Mouse (Mus musculus): ENCODE results near the gene Gas2l1.

The Gas2l1 gene

GRCm38 (mm10) chr11:5064282-5065055, 658 bp downstream of the Gas2l1 start:
- no peak for DNase-seq (ENCODE audit: low read depth, low spot score)

DNA sequence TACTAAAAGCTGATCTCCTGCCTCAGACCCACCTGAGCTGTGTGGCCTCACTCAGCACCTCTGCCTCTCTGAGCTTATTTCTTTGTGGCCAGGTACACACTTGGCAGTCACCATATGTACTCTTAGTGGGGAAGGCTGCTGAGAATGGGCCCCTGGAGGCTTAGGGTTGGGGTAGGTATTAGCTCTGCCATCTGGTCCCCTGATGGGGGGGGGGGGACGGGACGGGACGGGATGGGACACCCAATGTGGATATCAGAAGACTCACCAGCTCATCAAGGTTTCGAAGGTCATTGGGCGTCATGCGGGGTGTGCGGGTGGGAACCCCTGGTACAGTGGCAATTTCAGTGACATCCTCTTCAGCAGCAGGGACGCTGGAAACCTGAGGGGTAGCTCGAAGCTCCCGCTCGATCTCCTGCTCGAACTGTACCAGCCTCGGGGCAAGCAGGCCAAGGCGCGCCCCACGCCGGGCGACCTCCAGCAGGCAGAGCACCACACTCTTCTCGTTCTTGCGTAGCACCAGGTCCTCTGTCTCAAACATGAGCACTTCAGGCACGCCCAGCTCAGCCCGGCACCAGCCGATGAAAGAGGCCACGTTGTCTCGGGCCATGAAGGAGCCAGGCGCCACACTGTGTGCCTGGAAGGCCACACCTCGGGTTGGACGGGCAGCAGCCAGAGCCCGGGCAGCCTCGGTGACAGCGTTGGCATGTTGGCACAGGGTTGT, 1.4 kb downstream of the Gas2l1 start:
- no peak for DNase-seq (ENCODE audit: low read depth, low spot score)

DNA sequence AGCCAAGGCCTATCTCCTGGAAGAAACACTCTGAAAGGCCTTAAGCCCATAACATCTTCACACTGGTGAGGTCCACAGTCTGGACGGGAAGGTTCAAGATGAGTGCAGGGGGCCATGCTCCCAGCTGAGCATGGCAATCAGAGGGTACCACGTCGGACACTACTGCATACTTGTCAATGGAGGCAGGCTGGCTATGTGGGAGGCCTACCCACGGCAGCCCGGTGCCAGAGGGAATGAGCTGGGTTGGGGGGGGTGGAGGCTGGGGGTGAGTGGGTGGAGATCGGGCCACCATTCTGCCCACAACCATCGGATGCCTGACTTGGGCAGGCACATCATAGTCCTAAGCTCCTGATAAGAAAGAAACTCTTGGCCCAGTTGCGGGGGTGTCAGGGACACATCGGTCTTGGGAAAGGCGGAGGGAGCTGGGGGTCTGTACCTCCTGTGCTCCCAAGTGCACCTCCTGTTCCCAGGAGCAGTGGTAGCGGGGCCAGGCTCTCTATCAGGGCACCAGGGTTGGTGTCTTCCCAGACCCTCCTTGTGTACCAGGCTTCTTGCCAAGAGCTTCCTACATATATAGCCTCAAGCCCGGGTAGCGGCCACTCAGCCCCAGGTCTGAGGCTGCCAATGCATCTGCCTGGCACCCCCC, 2.1 kb downstream of the Gas2l1 start:
- DNase-seq (ENCODE audit: low read depth, low spot score), result no peak

DNA sequence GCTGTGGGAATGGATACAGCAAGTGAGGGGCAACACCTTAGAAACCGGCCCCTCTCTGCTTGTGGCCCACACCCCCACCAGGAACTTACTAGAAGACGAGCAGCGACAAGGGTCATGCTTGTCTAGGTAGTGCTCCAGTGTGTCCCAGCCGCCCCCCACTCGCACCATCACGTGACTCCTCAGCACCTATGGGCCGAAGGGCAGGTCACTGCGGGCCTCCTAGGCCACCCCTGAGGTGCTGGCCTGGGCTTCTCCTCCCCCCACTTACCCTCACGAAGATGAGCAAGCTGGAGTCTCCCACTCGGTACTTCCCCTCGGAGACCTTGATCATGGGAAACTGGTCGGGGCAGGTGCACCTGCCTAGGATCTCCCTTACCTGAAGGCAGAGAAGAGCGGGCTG, 2.8 kb downstream of the Gas2l1 start:
- no peak for DNase-seq (ENCODE audit: low read depth, low spot score)

DNA sequence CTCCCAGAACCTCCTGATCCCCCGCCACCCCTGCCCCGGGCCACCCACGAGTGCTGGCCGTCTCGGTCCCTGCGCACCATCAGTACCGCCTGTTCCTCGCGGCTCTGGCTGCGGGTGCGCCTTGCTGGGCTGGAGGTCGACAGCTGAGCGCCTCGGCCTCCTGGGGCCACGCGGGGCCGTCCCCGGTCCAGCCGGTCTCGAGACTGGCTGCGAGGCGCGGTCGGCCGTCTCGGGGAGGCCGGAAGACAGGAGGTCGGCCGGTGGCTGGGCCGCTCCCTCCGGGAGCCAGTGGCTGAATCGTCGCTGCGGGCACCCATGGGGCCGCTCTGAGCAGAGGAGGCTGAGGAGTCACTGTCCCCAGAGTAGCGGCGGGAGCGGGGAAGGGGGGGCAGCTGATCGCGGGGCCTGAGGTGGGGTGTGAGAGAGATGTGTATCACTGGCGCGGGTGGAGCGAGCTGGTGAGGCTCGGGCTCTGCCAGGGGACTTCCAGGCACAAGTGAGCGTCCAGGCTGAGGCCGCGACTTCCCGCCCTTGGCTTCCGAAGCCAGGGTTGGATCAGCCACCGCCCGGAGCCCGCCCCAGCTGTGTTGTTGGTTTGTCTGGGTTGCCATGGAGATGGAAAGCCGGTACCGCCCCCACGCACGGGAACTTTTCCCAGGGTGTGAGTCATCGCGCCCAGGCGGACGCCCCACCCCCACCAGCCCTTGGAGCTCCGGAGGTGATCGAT, 3.6 kb downstream of the Gas2l1 start:
- peak; percentile 76 for DNase-seq (ENCODE audit: low read depth, low spot score)

DNA sequence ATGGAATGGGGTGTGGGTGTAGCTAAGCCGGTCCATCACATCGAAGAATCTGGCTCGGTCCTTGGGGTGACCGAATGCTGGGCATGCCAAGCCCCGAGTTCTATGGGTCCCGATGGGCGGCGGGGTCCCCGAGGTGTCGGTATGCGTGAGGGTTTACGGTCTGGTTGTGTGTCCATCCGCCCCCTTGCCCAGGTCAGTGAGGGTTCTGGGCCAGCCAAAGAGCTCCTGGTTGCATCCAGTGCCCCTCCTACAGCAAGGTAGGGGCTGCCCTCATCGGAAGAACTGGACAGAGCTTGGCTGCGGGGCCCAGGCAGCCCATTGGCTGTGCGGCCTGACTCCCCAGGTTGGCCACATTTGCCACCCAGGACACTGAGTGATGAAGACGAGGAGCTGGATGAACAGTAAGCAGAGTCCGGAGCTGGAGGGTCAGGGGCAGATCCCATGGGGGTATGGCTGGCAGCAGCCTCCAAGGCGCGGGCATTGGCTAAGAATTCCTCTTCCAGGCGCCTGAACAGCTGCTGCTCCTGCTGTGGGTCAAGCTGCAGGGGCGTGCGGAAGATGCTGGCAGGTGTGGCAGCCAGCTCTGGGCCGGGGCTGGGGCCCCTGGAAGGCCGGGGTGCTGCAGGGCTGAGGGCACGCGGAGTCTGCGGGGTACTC, 4.2 kb downstream of the Gas2l1 start:
- DNase-seq (ENCODE audit: low read depth, low spot score), result no peak

- peak; percentile 59 for DNase-seq (ENCODE audit: low read depth, low spot score)
These were observed 5.4 kb downstream of the Gas2l1 start for GRCm38 (mm10) chr11:5059704-5060156.

- peak; percentile 53 for DNase-seq (ENCODE audit: low read depth, low spot score)
These were observed 5.9 kb downstream of the Gas2l1 start for GRCm38 (mm10) chr11:5059230-5059629.

- no peak for DNase-seq (ENCODE audit: low read depth, low spot score)
These were observed 6.3 kb downstream of the Gas2l1 start for GRCm38 (mm10) chr11:5058783-5059182.

GRCm38 (mm10) chr11:5057856-5058641, 7.1 kb downstream of the Gas2l1 start, which contains the start of gene Rasl10a:
Gene Rasl10a, plus strand, starts transcription at chr11:5058128.
- DNase-seq (ENCODE audit: low read depth, low spot score), result no peak

DNA sequence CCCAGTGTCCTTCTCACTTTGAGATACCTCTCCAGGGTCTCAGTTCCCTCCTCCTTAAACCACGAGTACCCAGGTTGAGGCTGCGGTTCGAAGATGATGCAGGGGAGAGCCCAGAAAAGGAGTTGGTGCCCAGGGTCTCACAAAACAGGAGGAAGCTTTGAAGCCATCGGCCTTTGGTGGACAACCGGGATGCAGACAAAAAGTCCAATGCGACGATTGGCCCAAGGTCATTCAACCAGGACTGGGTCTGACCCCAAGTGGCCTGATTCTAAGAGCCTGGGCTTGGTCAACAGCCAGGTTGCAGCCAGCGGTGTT, 7.6 kb downstream of the Gas2l1 start:
- no peak for DNase-seq (ENCODE audit: low read depth, low spot score)

GRCm38 (mm10) chr11:5057064-5057463, 8.1 kb downstream of the Gas2l1 start:
- no peak for DNase-seq (ENCODE audit: low read depth, low spot score)

DNA sequence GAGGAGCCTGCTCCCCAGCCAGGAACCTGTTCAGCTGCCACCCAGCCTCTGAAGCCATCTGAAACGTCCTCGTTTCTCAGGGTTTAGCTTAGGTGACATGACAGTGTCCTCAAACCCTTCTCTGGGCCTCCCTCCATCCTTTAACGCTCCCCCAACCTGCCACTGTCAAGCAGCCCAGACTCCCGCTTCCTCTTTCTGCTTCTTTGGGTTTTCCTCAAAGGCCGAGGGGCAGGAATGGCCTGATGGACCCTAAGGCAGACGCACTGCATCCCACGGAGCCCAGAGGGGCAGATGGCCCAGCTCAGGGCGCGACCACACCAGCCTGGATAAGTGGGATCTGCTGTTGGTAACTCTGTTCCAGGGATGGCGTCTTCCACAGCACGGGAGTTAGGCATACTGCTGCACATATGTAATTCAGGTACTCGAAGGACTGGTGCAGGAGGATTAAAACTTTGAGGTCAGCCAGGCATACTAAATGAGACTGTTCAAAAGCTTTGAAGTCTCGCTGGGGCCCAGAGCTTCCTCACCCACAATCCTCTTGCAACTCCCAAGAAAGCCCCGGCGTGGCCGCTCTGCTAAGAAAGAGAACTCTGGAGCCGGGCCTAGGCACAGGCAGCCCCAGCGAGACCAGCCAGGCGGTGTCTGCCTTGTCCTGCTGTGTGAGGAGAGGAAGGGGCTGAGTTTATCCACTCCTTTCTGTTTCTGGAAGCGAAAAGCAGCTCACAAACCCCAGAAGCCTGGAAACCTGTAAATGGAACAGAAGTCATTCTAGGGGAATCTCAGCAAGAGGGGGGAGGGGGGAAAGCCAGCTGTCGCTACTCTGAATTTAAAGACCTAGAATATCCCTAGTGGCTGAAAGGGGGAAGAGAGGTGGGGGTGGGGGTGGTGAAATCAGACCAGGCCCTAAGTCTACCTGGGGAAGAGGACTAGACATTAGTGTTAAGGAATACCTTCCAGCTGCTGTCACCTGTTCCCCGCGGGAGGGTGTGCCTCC, 8.9 kb downstream of the Gas2l1 start:
- DNase-seq (ENCODE audit: low read depth, low spot score), result no peak

- DNase-seq (ENCODE audit: low read depth, low spot score), result no peak
These were observed 10.3 kb downstream of the Gas2l1 start for GRCm38 (mm10) chr11:5054874-5055273.

DNA sequence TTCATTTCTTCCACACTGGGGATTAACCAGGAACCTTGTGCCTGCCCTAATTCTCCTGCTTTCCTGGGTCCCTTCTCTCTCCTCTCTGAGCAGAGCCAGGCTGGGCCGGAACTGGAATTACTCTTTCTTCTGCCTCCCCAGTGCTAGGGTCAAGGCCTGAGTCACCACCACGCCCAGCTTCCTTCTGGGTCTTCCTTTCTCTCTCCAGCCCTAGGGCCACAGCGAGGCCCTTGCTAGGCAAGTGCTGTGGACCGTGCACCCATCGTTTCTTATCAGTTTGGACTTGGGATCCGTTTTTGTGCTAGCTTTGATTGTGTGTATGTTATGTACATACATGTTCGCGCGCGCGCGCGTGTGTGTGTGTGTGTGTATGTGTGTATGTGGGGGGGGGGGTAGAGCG, 11.0 kb downstream of the Gas2l1 start:
- DNase-seq (ENCODE audit: low read depth, low spot score), result no peak

- DNase-seq (ENCODE audit: low read depth, low spot score), result no peak
These were observed 12.8 kb downstream of the Gas2l1 start for GRCm38 (mm10) chr11:5052200-5052854.

- DNase-seq (ENCODE audit: low read depth, low spot score), result no peak
These were observed 13.5 kb downstream of the Gas2l1 start for GRCm38 (mm10) chr11:5051629-5052028.

DNA sequence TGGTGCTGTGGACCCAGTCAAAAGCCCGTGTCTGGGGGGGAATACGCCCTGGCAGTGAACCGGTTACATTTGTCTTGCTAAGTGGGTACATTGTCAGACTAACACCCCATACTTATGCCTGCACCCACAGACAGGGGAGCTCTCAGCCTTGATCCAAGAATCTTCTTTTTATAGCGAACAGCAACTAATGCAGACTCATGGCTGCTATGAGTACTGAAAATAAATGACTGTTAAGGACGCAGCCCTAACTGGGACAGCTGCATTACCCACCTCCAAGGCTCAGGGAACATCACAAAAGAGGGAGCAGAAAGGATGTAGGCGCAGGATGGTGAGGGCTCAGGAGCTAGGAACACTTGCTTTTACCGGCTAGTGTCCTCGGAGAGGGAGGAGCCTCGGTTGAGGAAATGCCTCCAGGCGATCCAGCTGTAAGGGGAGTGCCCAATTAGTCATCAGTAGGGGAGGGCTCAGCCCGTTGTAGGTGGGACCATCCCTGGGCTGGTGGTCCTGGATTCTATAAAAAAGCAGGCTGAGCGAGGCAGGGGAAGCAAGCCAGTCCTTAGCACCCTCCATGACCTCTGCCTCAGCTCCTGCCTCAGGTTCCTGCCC, 18.7 kb downstream of the Gas2l1 start:
- DNase-seq (ENCODE audit: low read depth, low spot score), result no peak

All from forelimb bud, embryonic 11.5 days (tissue).